Mouse (Mus musculus) retina, postnatal 1 day (tissue): Measurements from ENCODE around the gene Adssl1.

Source experiments
- DNase-seq: peaks from one replicate; pipeline ENCODE4 v3.0.0-alpha.2; 2012

Adssl1 gene

GRCm38 (mm10) chr12:112679027-112679996 lies 59.5 kb downstream of the Adssl1 start:
- DNase-seq = no peak

DNA sequence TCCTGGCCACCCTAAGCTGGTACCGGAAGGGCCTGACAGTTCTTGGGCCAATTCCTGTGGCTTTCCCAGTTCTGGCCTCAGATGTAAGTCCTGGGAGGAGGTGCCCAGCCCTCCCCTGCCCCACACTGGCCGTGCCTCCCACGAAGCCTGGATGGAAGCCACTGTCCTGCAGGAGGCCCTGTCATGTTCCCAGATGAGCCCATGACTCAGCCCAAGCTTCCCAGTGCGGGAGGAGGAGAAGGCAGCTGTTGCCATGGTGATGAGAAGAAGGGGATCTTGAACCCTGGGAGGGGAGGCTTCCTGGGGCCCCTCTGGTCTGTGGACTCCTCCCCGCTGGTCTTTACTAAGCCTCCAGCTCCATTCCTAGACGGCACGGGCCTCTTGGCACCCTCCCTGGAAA lies 63.5 kb downstream of the Adssl1 start:
- no peak for DNase-seq

DNA sequence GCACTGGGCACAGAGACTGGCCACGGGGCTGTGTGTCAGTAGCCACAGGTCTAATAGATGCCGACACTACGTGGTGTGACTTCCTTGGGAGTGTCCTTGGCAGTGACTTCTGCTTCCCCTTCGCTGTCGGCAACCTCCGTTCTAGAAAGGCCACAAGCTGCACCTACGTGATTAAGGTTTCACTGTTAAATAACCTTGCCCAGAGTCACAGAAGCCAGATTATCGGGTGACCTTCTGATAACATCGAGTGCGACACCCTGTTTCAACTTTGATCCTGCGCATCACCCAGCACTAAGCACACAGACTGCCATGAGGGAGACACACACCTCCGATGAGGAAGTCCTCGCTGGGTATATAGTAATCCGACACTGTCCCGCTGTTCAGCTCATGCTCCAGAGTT lies 68.6 kb downstream of the Adssl1 start:
- DNase-seq = no peak
